In the genomic region with DNA sequence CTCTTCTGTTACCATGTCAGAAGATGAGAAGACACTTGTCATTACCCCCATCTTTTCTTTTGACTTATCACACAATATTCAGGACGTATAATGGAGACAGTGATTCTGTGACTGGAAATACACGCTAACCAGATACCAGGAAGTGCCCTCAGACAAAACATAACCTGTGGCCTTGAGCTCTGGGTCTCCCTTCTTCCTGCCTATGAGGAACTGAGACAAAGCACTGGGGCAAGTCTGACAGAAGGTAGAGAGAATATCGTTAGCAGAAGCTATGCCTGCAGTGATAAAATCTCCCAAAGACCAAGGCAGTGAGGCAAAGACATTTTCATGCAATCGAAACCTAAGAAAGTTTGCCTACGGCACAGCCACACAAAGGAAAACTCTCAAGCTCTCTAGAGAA, we compare ENCODE assay signal across 30 mouse cellular contexts. TPM values are rescaled to one million over a fixed set of nuclear protein-coding genes. Genes with fewer than 3 reads are reported as not detected.
DNase-seq lines count a peak whose midpoint lies in the region; ATAC-seq and TF ChIP-seq lines count a peak whose summit lies in the region.
"Had no signal": no experiment of that assay in that cellular context is flagged by ENCODE, and none has a peak within 500 bp of the region (broad histone marks: within the 10 kb centered on the region; RNA-seq: fewer than 3 reads in every experiment).

No protein-coding gene starts in this region.

- H3K27ac ChIP-seq in thymus, adult 2 months (ENCODE audit: control insufficient read depth, insufficient read depth, low read length), result peak overlapping the region; percentile 68; the same call in 1 of the 2 replicates
- H3K27ac ChIP-seq in stomach, postnatal 0 days (replicated peaks), result peak overlapping the region; percentile 81
- H3K27ac ChIP-seq in layer of hippocampus, adult 2 months, result no peak overlapping the region
- H3K27ac ChIP-seq: embryonic facial prominence, embryonic 13.5 days; heart, embryonic 13.5 days; hindbrain, embryonic 13.5 days; kidney, embryonic 15.5 days; liver, embryonic 14.5 days; macrophage had no signal

- 60% methylated on average over 5 of the region's 5 CpGs for WGBS in thymus, adult 2 months
- 52% methylated on average over 5 of the region's 5 CpGs for WGBS in stomach, postnatal 0 days

- no peaks in the 10 kb centered on the region for H3K9me3 ChIP-seq in stomach, postnatal 0 days (ENCODE audit: control insufficient read depth, low read length)
- H3K9me3 ChIP-seq: embryonic facial prominence, embryonic 13.5 days; heart, embryonic 13.5 days; hindbrain, embryonic 13.5 days; kidney, embryonic 15.5 days had no signal

- TF ChIP-seq EP300 in stomach, postnatal 0 days (optimal IDR thresholded peaks at IDR 0.05), result no peak

- no peak overlapping the region for H3K4me2 ChIP-seq in stomach, postnatal 0 days (replicated peaks; ENCODE audit: low read depth)
- H3K4me2 ChIP-seq: embryonic facial prominence, embryonic 13.5 days; heart, embryonic 13.5 days; hindbrain, embryonic 13.5 days; kidney, embryonic 15.5 days; midbrain, embryonic 11.5 days had no signal

- peaks cover 9% of the 10 kb centered on the region for H3K36me3 ChIP-seq in thymus, adult 2 months (ENCODE audit: control insufficient read depth, insufficient read depth, low read length)
- peaks cover 9% of the 10 kb centered on the region for H3K36me3 ChIP-seq in stomach, postnatal 0 days (ENCODE audit: control insufficient read depth, insufficient read depth, low read length)

- peak overlapping the region; percentile 23; the same call in 1 of the 2 replicates for H3K9ac ChIP-seq in stomach, postnatal 0 days (ENCODE audit: low read length)
- H3K9ac ChIP-seq: embryonic facial prominence, embryonic 13.5 days; heart, embryonic 13.5 days; hindbrain, embryonic 13.5 days; kidney, embryonic 15.5 days; liver, embryonic 14.5 days had no signal

- no peak for TF ChIP-seq CTCF in thymus, adult 2 months (IDR thresholded peaks at IDR 0.05; ENCODE audit: borderline replicate concordance, control insufficient read depth, extremely low read depth, insufficient read depth, low read length, poor library complexity)
- TF ChIP-seq CTCF in stomach, postnatal 0 days (IDR thresholded peaks at IDR 0.05; ENCODE audit: low read depth), result no peak
- no peak for TF ChIP-seq CTCF in layer of hippocampus, adult 2 months (conservative IDR thresholded peaks at IDR 0.05)

- H3K4me3 ChIP-seq in thymus, adult 2 months (ENCODE audit: control insufficient read depth, insufficient read depth, low read length), result no peak overlapping the region
- H3K4me3 ChIP-seq in stomach, postnatal 0 days (ENCODE audit: low read depth, low read length), result no peak overlapping the region
- H3K4me3 ChIP-seq in layer of hippocampus, adult 2 months, result no peak overlapping the region
- H3K4me3 ChIP-seq: embryonic facial prominence, embryonic 13.5 days; heart, embryonic 13.5 days; hindbrain, embryonic 13.5 days; kidney, embryonic 15.5 days had no signal

- H3K27me3 ChIP-seq in thymus, adult 2 months (ENCODE audit: control insufficient read depth, insufficient read depth, low read length), result no peaks in the 10 kb centered on the region
- H3K27me3 ChIP-seq in stomach, postnatal 0 days (ENCODE audit: control insufficient read depth, insufficient read depth, low read length), result no peaks in the 10 kb centered on the region
- H3K27me3 ChIP-seq: embryonic facial prominence, embryonic 13.5 days; heart, embryonic 13.5 days; hindbrain, embryonic 13.5 days; kidney, embryonic 15.5 days had no signal

- DNase-seq in thymus, adult 2 months, result no peak
- no peak for DNase-seq in thymus, postnatal 10 days (ENCODE audit: low spot score in 2 of 2)
- DNase-seq in CD4-positive, CD25-positive, alpha-beta regulatory T cell, adult 2 months (ENCODE audit: low read depth, low spot score), result peak; percentile 42
- peak; percentile 31 for DNase-seq in induced T-regulatory cell, adult 2 months (ENCODE audit: low read depth)
- no peak for DNase-seq in stomach, postnatal 0 days (ENCODE audit: low spot score)
- no peak for DNase-seq in layer of hippocampus, adult 2 months (ENCODE audit: low spot score in 2 of 2)
- DNase-seq in embryo, embryonic 11 days, result no peak
- DNase-seq: cerebellum, adult 8-10 months; retina, postnatal 1 day; right cerebral cortex, postnatal 4 days had no signal

- TF ChIP-seq POLR2A in thymus, adult 2 months (IDR thresholded peaks at IDR 0.05; ENCODE audit: control insufficient read depth, extremely low read depth, insufficient read depth, low read length, poor library complexity), result no peak

- ATAC-seq in stomach, postnatal 0 days (ENCODE audit: low FRiP score, low TSS enrichment), result no peak
- ATAC-seq: forebrain, embryonic 14.5 days had no signal

- H3K4me1 ChIP-seq in thymus, adult 2 months (replicated peaks; ENCODE audit: control insufficient read depth, insufficient read depth, low read length), result 0 out of 2 replicates have a peak, but pooled peaks cover 3% of the 10 kb centered on the region
- no peaks in the 10 kb centered on the region for H3K4me1 ChIP-seq in stomach, postnatal 0 days (replicated peaks; ENCODE audit: control insufficient read depth, insufficient read depth)
- H3K4me1 ChIP-seq: embryonic facial prominence, embryonic 13.5 days; heart, embryonic 13.5 days; hindbrain, embryonic 13.5 days; kidney, embryonic 15.5 days had no signal

RNA-seq across cellular contexts. Expression of gene Edem2, which starts 8.7 kb away (rescaled TPM):
- polyA plus RNA-seq in thymus, adult 2 months (2012; rRNA removed), result 55.8 and 58.6 TPM in 2 replicates
- 64.9 and 65.7 TPM in 2 replicates for polyA plus RNA-seq in stomach, postnatal 0 days (2015; fragmentation: Nextera tagmentation; extraction: Ambion mirVana)
- 10 to 100 TPM; 23.6 to 24.8 TPM for total RNA-seq in layer of hippocampus, adult 2 months (2021)

RNA-seq across cellular contexts. Expression of gene Gm17581, which starts 15.1 kb away (rescaled TPM):
- not detected in 2 replicates for polyA plus RNA-seq in thymus, adult 2 months (2012; rRNA removed)
- polyA plus RNA-seq in stomach, postnatal 0 days (2015; fragmentation: Nextera tagmentation; extraction: Ambion mirVana), result not detected in 2 replicates
- total RNA-seq in layer of hippocampus, adult 2 months (2021), result not detected
- total RNA-seq: adrenal gland, adult 18-20 months; adrenal gland, postnatal 4 days; gastrocnemius, postnatal 4 days; heart, postnatal 25 days; layer of hippocampus, postnatal 25 days; left cerebral cortex, postnatal 14 days had no signal
- polyA plus RNA-seq: embryonic facial prominence, embryonic 13.5 days; forebrain, embryonic 14.5 days; heart, embryonic 13.5 days; hindbrain, embryonic 13.5 days; intestine, embryonic 14.5 days; kidney, embryonic 15.5 days; large intestine, adult 2 months; limb, embryonic 14.5 days; liver, embryonic 14.5 days; lung, embryonic 16.5 days; macrophage; midbrain, embryonic 11.5 days; neural tube, embryonic 11.5 days; testis, adult 2 months had no signal

RNA-seq across cellular contexts. Expression of gene Trpc4ap, which starts 28.4 kb away (rescaled TPM):
- polyA plus RNA-seq in thymus, adult 2 months (2012; rRNA removed), result 489 and 518 TPM in 2 replicates
- 66.5 and 68.4 TPM in 2 replicates for polyA plus RNA-seq in stomach, postnatal 0 days (2015; fragmentation: Nextera tagmentation; extraction: Ambion mirVana)
- total RNA-seq in layer of hippocampus, adult 2 months (2021), result 100 to 1,000 TPM; 159 to 164 TPM

RNA-seq across cellular contexts. Expression of gene Procr, which starts 30.3 kb away (rescaled TPM):
- 3.7 and 4.7 TPM in 2 replicates for polyA plus RNA-seq in thymus, adult 2 months (2012; rRNA removed)
- 12.2 and 14.3 TPM in 2 replicates for polyA plus RNA-seq in stomach, postnatal 0 days (2015; fragmentation: Nextera tagmentation; extraction: Ambion mirVana)
- under 1 TPM; 0.81 to 0.97 TPM for total RNA-seq in layer of hippocampus, adult 2 months (2021)

RNA-seq across cellular contexts. Expression of gene Mmp24, which starts 54.6 kb away (rescaled TPM):
- 0.08 and 0.09 TPM in 2 replicates for polyA plus RNA-seq in thymus, adult 2 months (2012; rRNA removed)
- 0.21 and 0.23 TPM in 2 replicates for polyA plus RNA-seq in stomach, postnatal 0 days (2015; fragmentation: Nextera tagmentation; extraction: Ambion mirVana)
- 10 to 100 TPM; 36.8 to 38.5 TPM for total RNA-seq in layer of hippocampus, adult 2 months (2021)

Comparison
In these comparisons a context has a peak if more than half of its experiments do, and no peak if none do; other contexts are left out.
1. DNase-seq: peak in CD4-positive, CD25-positive, alpha-beta regulatory T cell, adult 2 months (single experiment) and induced T-regulatory cell, adult 2 months (single experiment); none in thymus, adult 2 months (single experiment), thymus, postnatal 10 days (0 of 2), stomach, postnatal 0 days (single experiment), layer of hippocampus, adult 2 months (0 of 2) and embryo, embryonic 11 days (single experiment).